Mouse (Mus musculus): Measurements from ENCODE around the gene Zdhhc18. TPM values are rescaled to one million over a fixed set of nuclear protein-coding genes. Genes with fewer than 3 reads are reported as not detected.
A peak's percentile ranks its signal among the peaks of the same experiment; 100 is the strongest.

The Zdhhc18 gene
- total RNA-seq, 1 experiment, result 39.0 TPM

DNA sequence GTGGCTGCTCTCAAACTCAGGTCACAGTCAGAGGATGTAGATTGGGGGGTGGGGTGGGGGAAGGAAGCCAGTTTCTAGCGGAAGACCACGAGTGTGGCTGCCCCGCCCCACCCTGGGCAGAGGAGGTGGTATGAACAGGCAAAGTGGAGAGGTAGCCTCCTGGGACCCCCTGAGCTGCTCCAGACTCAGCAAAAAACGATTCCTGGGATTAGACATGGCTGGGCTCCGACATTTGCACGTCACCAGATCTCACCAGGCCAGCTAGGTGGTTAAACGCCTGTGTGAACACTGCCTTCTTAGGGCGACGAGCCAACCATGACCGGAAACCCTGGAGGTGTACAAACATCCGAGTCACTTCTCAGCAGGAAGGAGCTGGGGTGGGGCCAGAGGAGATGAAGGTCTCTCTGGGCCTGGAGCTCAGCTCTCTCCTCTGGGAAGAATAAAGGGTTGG is 24.3 kb downstream of the Zdhhc18 start:
- Histone ChIP-seq H3K4me3 (ENCODE audit: insufficient read depth in 1 of 2, low read depth in 1 of 2, low read length in 2 of 2, poor library complexity in 1 of 2, severe bottlenecking in 1 of 2) (peak overlapping the region in 1 of 2 experiments; percentile 0; a peak in 1 of 4 replicates), H3K27ac (ENCODE audit: insufficient read depth, low read depth, low read length, poor library complexity, severe bottlenecking) (peak overlapping the region; percentile 57; the same call in 1 of the 2 replicates), H3K4me1 (ENCODE audit: control insufficient read depth in 2 of 2, insufficient read depth in 2 of 2, low read length in 2 of 2, poor library complexity in 1 of 2) (peaks cover 7 to 33% of the 10 kb centered on the region in 2 experiments; a peak in 3 of 4 replicates), H3K9me3 (ENCODE audit: control insufficient read depth, insufficient read depth, low read depth, low read length) (no peaks in the 10 kb centered on the region), H3K36me3 (ENCODE audit: control insufficient read depth, insufficient read depth, low read length, poor library complexity, severe bottlenecking) (peaks cover 6% of the 10 kb centered on the region; the same call in 1 of the 2 replicates), H3K9ac (ENCODE audit: insufficient read depth, low read depth, low read length, poor library complexity, severe bottlenecking) (peak overlapping the region; percentile 36; the same call in 1 of the 2 replicates)
- no peak for DNase-seq (ENCODE audit: low read depth, low spot score)
- in situ Hi-C loops (cut with MboI; ENCODE audit: low sequenced_read_pairs in 2 of 2, unreplicated experiment in 2 of 2), result no loop called here
- TF ChIP-seq ZNF384 (IDR thresholded peaks at IDR 0.05; ENCODE audit: low read depth, low read length) (no peak), HCFC1 (IDR thresholded peaks at IDR 0.05; ENCODE audit: borderline replicate concordance, insufficient read depth, low read length) (no peak), MAFK (IDR thresholded peaks at IDR 0.05; ENCODE audit: insufficient read depth, low read depth, low read length) (no peak), ZC3H11A (IDR thresholded peaks at IDR 0.05; ENCODE audit: borderline replicate concordance, low read depth, low read length) (no peak), CHD2 (IDR thresholded peaks at IDR 0.05; ENCODE audit: low read depth, low read length) (no peak)

DNA sequence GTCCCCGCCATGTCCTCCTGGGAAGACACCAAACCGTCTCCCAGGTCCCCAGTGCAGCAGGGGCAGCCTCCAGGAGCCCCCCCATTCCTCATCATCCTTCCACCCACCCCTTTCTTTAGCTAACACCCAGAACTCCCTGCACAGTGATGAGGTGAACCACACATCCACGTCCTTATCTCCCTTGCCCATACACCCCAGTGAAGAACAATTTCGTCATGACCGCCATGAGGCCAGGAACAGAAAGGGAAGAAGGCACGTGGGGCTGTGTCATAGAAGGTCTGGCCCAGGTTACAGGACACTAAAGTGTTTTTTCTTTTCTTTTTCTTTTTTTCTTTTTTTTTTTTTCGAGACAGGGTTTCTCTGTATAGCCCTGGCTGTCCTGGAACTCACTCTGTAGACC is 25.1 kb downstream of the Zdhhc18 start:
- Histone ChIP-seq H3K4me3 (ENCODE audit: insufficient read depth in 1 of 2, low read depth in 1 of 2, low read length in 2 of 2, poor library complexity in 1 of 2, severe bottlenecking in 1 of 2) (no peak overlapping the region), H3K36me3 (ENCODE audit: control insufficient read depth, insufficient read depth, low read length, poor library complexity, severe bottlenecking) (peaks cover 6% of the 10 kb centered on the region; the same call in 1 of the 2 replicates), H3K9me3 (ENCODE audit: control insufficient read depth, insufficient read depth, low read depth, low read length) (no peaks in the 10 kb centered on the region), H3K9ac (ENCODE audit: insufficient read depth, low read depth, low read length, poor library complexity, severe bottlenecking) (no peak overlapping the region; the same call in 1 of the 2 replicates), H3K27ac (ENCODE audit: insufficient read depth, low read depth, low read length, poor library complexity, severe bottlenecking) (no peak overlapping the region; the same call in 1 of the 2 replicates), H3K4me1 (ENCODE audit: control insufficient read depth in 2 of 2, insufficient read depth in 2 of 2, low read length in 2 of 2, poor library complexity in 1 of 2) (peaks cover 7 to 35% of the 10 kb centered on the region in 2 experiments; a peak in 3 of 4 replicates)
- in situ Hi-C loops (cut with MboI; ENCODE audit: low sequenced_read_pairs in 2 of 2, unreplicated experiment in 2 of 2), result no loop called here
- TF ChIP-seq CHD2 (IDR thresholded peaks at IDR 0.05; ENCODE audit: low read depth, low read length) (no peak), MAFK (IDR thresholded peaks at IDR 0.05; ENCODE audit: insufficient read depth, low read depth, low read length) (no peak), HCFC1 (IDR thresholded peaks at IDR 0.05; ENCODE audit: borderline replicate concordance, insufficient read depth, low read length) (no peak), ZC3H11A (IDR thresholded peaks at IDR 0.05; ENCODE audit: borderline replicate concordance, low read depth, low read length) (no peak), ZNF384 (IDR thresholded peaks at IDR 0.05; ENCODE audit: low read depth, low read length) (no peak)
- no peak for DNase-seq (ENCODE audit: low read depth, low spot score)

DNA sequence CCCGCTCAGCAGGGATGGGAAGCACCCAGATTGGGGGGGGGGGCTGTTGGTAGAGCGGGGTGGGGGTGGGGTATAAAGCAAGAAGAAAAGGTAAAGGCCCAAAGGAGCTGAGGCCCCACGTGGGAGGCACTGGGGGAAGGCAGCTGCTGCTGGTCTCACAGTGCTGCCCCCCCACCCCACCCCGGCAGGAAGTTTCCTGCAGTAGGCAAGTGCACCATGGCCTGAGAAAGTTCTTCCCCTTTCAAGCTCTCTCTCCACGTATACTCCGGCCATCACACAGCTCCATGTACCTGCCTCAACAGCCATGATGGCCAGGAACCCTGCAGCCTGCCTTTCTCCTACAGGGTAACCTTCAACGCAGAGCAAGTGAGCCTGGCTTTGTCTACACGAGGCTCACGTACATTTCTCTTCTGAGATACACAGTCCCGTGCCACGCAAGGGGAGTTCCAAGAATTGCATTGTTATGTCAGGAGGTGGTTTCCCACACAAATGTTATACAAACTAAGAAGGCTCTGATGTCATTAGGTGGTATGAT is 27.7 kb downstream of the Zdhhc18 start:
- H3K9ac ChIP-seq (ENCODE audit: insufficient read depth, low read depth, low read length, poor library complexity, severe bottlenecking), result 0 out of 2 replicates have a peak overlapping the region, but pooled peaks have one; percentile 27
- peaks cover 7 to 33% of the 10 kb centered on the region in 2 experiments; a peak in 3 of 4 replicates for H3K4me1 ChIP-seq (ENCODE audit: control insufficient read depth in 2 of 2, insufficient read depth in 2 of 2, low read length in 2 of 2, poor library complexity in 1 of 2)
- H3K4me3 ChIP-seq (ENCODE audit: insufficient read depth in 1 of 2, low read depth in 1 of 2, low read length in 2 of 2, poor library complexity in 1 of 2, severe bottlenecking in 1 of 2), result no peak overlapping the region
- no peak for TF ChIP-seq CHD2 (IDR thresholded peaks at IDR 0.05; ENCODE audit: low read depth, low read length)
- no peak for DNase-seq (ENCODE audit: low read depth, low spot score)
- in situ Hi-C loops (cut with MboI; ENCODE audit: low sequenced_read_pairs in 2 of 2, unreplicated experiment in 2 of 2), result no loop called here
- H3K36me3 ChIP-seq (ENCODE audit: control insufficient read depth, insufficient read depth, low read length, poor library complexity, severe bottlenecking), result peaks cover 6% of the 10 kb centered on the region; the same call in 1 of the 2 replicates
- no peaks in the 10 kb centered on the region for H3K9me3 ChIP-seq (ENCODE audit: control insufficient read depth, insufficient read depth, low read depth, low read length)
- peak overlapping the region; percentile 73 for H3K27ac ChIP-seq (ENCODE audit: insufficient read depth, low read depth, low read length, poor library complexity, severe bottlenecking)

DNA sequence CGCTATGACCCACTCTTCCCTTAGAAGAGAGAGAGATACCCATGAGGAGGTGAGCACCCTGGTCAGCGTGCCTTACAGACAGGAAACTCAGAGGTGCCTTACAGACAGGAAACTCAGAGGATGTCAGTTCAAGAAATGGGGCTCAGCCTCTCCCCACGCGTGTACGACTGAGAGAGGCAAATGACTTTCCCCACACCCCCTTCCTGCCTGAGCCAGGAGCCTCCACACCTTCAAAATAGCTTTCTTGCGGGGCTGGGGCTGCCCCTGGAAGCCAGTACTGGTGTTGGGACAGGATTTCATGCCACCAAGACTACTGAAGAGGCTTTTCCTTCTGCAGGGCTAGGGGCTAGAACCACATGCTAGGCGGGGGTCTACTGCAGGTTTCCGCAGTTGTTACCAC is 29.3 kb downstream of the Zdhhc18 start:
- no peak for DNase-seq (ENCODE audit: low read depth, low spot score)

More for the DNA sequence above, 29.3 kb downstream of the Zdhhc18 start:
- peaks cover 4% of the 10 kb centered on the region; the same call in 1 of the 2 replicates for H3K36me3 ChIP-seq (ENCODE audit: control insufficient read depth, insufficient read depth, low read length, poor library complexity, severe bottlenecking)
- no peak overlapping the region for H3K4me3 ChIP-seq (ENCODE audit: insufficient read depth in 1 of 2, low read depth in 1 of 2, low read length in 2 of 2, poor library complexity in 1 of 2, severe bottlenecking in 1 of 2)
- peak overlapping the region; percentile 15; the same call in 1 of the 2 replicates for H3K9ac ChIP-seq (ENCODE audit: insufficient read depth, low read depth, low read length, poor library complexity, severe bottlenecking)
- no peaks in the 10 kb centered on the region for H3K9me3 ChIP-seq (ENCODE audit: control insufficient read depth, insufficient read depth, low read depth, low read length)
- peaks cover 7 to 31% of the 10 kb centered on the region in 2 experiments; a peak in 3 of 4 replicates for H3K4me1 ChIP-seq (ENCODE audit: control insufficient read depth in 2 of 2, insufficient read depth in 2 of 2, low read length in 2 of 2, poor library complexity in 1 of 2)
- TF ChIP-seq ZC3H11A (IDR thresholded peaks at IDR 0.05; ENCODE audit: borderline replicate concordance, low read depth, low read length), result no peak
- in situ Hi-C loops (cut with MboI; ENCODE audit: low sequenced_read_pairs in 2 of 2, unreplicated experiment in 2 of 2), result no loop called here
- peak overlapping the region; percentile 16; the same call in 1 of the 2 replicates for H3K27ac ChIP-seq (ENCODE audit: insufficient read depth, low read depth, low read length, poor library complexity, severe bottlenecking)
